Mouse (Mus musculus) heart, embryonic 14.5 days (tissue): Measurements from ENCODE around the gene Zdhhc20. TPM values are rescaled to one million over a fixed set of nuclear protein-coding genes. Genes with fewer than 3 reads are reported as not detected.
"Not testable (repeated sequence)": the region's sequence is repeated elsewhere in the genome, so short reads cannot be mapped to it uniquely, and the experiment has no call there.

Experiments
- ATAC-seq: fragments of 200-750 bp; cut with Nextera tagmentation; 2 replicates; pipeline ENCODE4 v1.8.0; 2017; ENCODE audit warnings: low read depth, moderate TSS enrichment; ENCODE audit not compliant: insufficient number of reproducible peaks, insufficient read depth, low FRiP score
- H3K27ac ChIP-seq, 2 experiments: fragments of 200-500 bp in 1 of 2; fragments of 300-500 bp in 1 of 2; sonication (generic) in 1 of 2; replicated peaks in 1 of 2; 2 replicates each; pipeline ENCODE4 v1.5.1; 2012 to 2014; ENCODE audit warnings: low read depth in 2 of 2, low read length in 2 of 2, control low read depth in 1 of 2, mild to moderate bottlenecking in 1 of 2, mixed read lengths in 1 of 2; ENCODE audit not compliant: control insufficient read depth in 1 of 2, insufficient read depth in 1 of 2
- H3K27me3 ChIP-seq: fragments of 300-500 bp; sonication (generic); 2 replicates; pipeline ENCODE4 v1.6.1; 2014; ENCODE audit warnings: mild to moderate bottlenecking, low read length, control low read depth; ENCODE audit not compliant: control insufficient read depth, insufficient read depth
- H3K36me3 ChIP-seq: fragments of 300-500 bp; sonication (generic); 2 replicates; pipeline ENCODE4 v1.6.1; 2014; ENCODE audit warnings: mild to moderate bottlenecking, control low read depth, low read length, mixed read lengths; ENCODE audit not compliant: control insufficient read depth, insufficient read depth
- H3K4me1 ChIP-seq, 2 experiments: fragments of 200-500 bp in 1 of 2; fragments of 300-500 bp in 1 of 2; sonication (generic) in 1 of 2; 2 replicates each; pipeline ENCODE4 v1.6.1; 2012 to 2014; ENCODE audit warnings: low read length in 2 of 2, control low read depth in 1 of 2, mixed read lengths in 1 of 2; ENCODE audit not compliant: control insufficient read depth in 2 of 2, insufficient read depth in 2 of 2
- H3K4me2 ChIP-seq: fragments of 300-500 bp; sonication (generic); 2 replicates; pipeline ENCODE4 v1.6.1; 2014; ENCODE audit warnings: mild to moderate bottlenecking, low read length
- H3K4me3 ChIP-seq, 2 experiments: fragments of 200-500 bp in 1 of 2; fragments of 300-500 bp in 1 of 2; sonication (generic) in 1 of 2; 2 replicates each; pipeline ENCODE4 v1.5.1; 2012 to 2014; ENCODE audit warnings: low read length in 2 of 2, mild to moderate bottlenecking in 2 of 2, control low read depth in 1 of 2, low read depth in 1 of 2, moderate library complexity in 1 of 2; ENCODE audit not compliant: control insufficient read depth in 1 of 2, insufficient read depth in 1 of 2
- H3K9ac ChIP-seq: fragments of 300-500 bp; sonication (generic); 2 replicates; pipeline ENCODE4 v1.6.1; 2014; ENCODE audit warnings: mild to moderate bottlenecking, low read length
- H3K9me3 ChIP-seq: fragments of 300-500 bp; sonication (generic); 2 replicates; pipeline ENCODE4 v1.6.1; 2016; ENCODE audit warnings: low read length, control low read depth; ENCODE audit not compliant: control insufficient read depth
- WGBS: fragments of 180-500 bp; shearing (Covaris S2); extraction: QIAGEN DNeasy Blood & Tissue Kit; methylation state at CpG from one replicate; pipeline ENCODE4 v1.1.7; 2014; 5-methylcytosine and 5-hydroxymethylcytosine counted together
- polyA plus RNA-seq: library from polyadenylated mRNA; unstranded; fragments of >200 nt; fragmentation: Nextera tagmentation; extraction: Ambion mirVana; gene quantifications from 2 replicates; pipeline ENCODE4 v1.2.1, GENCODE M21; 2014

The Zdhhc20 gene
- polyA plus RNA-seq, 1 experiment from 2014 or later, result 38.0 TPM

GRCm38 (mm10) chr14:57919148-57919875 lies 29.2 kb upstream of the Zdhhc20 start:
- ATAC-seq, result no peak

GRCm38 (mm10) chr14:57915341-57915740 lies 25.3 kb upstream of the Zdhhc20 start:
- Histone ChIP-seq H3K9ac (no peak overlapping the region), H3K4me2 (no peak overlapping the region), H3K4me3 (no peak overlapping the region), H3K27ac (no peak overlapping the region), H3K4me1 (no peaks in the 10 kb centered on the region; a peak in 1 of 4 replicates), H3K9me3 (no peaks in the 10 kb centered on the region), H3K36me3 (peaks cover 37% of the 10 kb centered on the region), H3K27me3 (no peaks in the 10 kb centered on the region)
- no peak for ATAC-seq
- WGBS, result 80% methylated on average over 6 of the region's 6 CpGs

More at GRCm38 (mm10) chr14:57919148-57919875, 29.2 kb upstream of the Zdhhc20 start:
- H3K4me1 ChIP-seq, result peaks cover 11 to 12% of the 10 kb centered on the region in 2 experiments
- no peak overlapping the region for H3K27ac ChIP-seq
- no peak overlapping the region for H3K9ac ChIP-seq
- no peak overlapping the region for H3K4me3 ChIP-seq
- peaks cover 59% of the 10 kb centered on the region for H3K36me3 ChIP-seq
- WGBS, result 88% methylated on average over 17 of the region's 17 CpGs
- H3K9me3 ChIP-seq, result no peaks in the 10 kb centered on the region
- no peaks in the 10 kb centered on the region for H3K27me3 ChIP-seq
- no peak overlapping the region for H3K4me2 ChIP-seq

DNA sequence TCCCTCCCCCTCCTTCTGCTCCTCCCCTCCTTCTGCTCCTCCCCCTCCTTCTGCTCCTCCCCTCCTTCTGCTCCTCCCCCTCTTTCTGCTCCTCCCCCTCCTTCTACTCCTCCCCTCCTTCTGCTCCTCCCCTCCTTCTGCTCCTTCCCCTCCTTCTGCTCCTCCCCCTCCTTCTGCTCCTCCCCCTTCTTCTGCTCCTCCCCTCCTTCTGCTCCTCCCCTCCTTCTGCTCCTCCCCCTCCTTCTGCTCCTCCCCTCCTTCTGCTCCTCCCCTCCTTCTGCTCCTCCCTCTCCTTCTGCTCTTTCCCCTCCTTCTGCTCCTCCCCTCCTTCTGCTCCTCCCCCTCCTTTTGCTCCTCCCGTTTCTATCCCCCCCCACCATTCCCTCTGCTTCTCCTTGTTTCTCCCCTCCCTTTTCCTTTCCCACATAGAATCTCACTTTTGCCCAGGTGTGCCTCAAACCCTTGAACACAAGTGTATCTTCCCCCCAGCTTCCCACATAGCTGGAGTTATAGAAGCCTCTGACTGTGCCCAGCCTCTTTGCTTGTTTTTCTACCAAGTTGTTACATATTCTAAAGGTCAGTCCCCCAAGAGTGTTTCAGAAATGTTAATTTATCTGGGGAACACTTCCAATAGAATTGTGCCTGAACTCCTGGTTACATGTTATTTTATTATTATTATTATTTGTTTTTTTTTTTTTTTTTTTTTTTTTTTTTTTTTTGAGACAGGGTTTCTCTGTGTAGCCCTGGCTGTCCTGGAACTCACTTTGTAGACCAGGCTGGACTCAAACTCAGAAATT lies 22.3 kb upstream of the Zdhhc20 start:
- not testable (repeated sequence) for ATAC-seq, H3K27ac ChIP-seq, H3K9ac ChIP-seq, H3K4me3 ChIP-seq, H3K4me2 ChIP-seq, H3K9me3 ChIP-seq, H3K27me3 ChIP-seq, H3K4me1 ChIP-seq
- H3K36me3 ChIP-seq, result peaks cover 20% of the 10 kb centered on the region
- 40% methylated on average over 1 of the region's 1 CpGs for WGBS

DNA sequence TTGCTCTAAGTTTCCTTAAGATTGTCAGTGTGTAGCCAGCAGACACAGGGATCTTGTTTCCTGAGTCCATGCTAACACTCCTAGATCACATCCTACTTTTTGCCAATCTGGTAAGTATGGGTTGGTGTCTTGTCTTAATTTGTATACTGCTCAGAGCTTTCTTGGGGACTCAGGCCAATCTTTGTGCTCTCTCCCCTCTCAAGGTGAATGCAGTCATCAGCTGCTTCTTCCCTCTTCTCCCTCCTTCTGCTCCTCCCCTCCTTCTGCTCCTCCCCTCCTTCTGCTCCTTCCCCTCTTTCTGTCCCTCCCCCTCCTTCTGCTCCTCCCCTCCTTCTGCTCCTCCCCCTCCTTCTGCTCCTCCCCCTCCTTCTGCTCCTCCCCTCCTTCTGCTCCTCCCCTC lies 21.7 kb upstream of the Zdhhc20 start:
- H3K27ac ChIP-seq, H3K9me3 ChIP-seq, H3K4me1 ChIP-seq, H3K27me3 ChIP-seq, H3K4me2 ChIP-seq, H3K4me3 ChIP-seq, H3K9ac ChIP-seq, ATAC-seq: not testable (repeated sequence)
- peaks cover 14% of the 10 kb centered on the region for H3K36me3 ChIP-seq

GRCm38 (mm10) chr14:57911316-57911715 lies 21.2 kb upstream of the Zdhhc20 start:
- H3K27me3 ChIP-seq, result no peaks in the 10 kb centered on the region
- no peak overlapping the region for H3K4me3 ChIP-seq
- H3K36me3 ChIP-seq, result peaks cover 10% of the 10 kb centered on the region
- H3K27ac ChIP-seq, result no peak overlapping the region
- no peak overlapping the region for H3K4me2 ChIP-seq
- no peak for ATAC-seq
- H3K4me1 ChIP-seq, result no peaks in the 10 kb centered on the region; a peak in 1 of 4 replicates
- no peaks in the 10 kb centered on the region for H3K9me3 ChIP-seq
- H3K9ac ChIP-seq, result no peak overlapping the region
- WGBS, result 83% methylated on average over 4 of the region's 4 CpGs

GRCm38 (mm10) chr14:57910501-57911068 lies 20.5 kb upstream of the Zdhhc20 start:
- 22% methylated on average over 26 of the region's 26 CpGs for WGBS
- peak overlapping the region; percentile 16 to 34 for H3K4me3 ChIP-seq
- no peaks in the 10 kb centered on the region for H3K9me3 ChIP-seq
- peak overlapping the region; percentile 51 for H3K4me2 ChIP-seq
- H3K27me3 ChIP-seq, result no peaks in the 10 kb centered on the region
- no peaks in the 10 kb centered on the region; a peak in 1 of 4 replicates for H3K4me1 ChIP-seq
- H3K9ac ChIP-seq, result peak overlapping the region; percentile 51
- peak overlapping the region in 1 of 2 experiments; percentile 4; a peak in 1 of 4 replicates for H3K27ac ChIP-seq
- peaks cover 3% of the 10 kb centered on the region; the same call in 1 of the 2 replicates for H3K36me3 ChIP-seq
- ATAC-seq, result peak; percentile 75

- H3K9ac ChIP-seq, result no peak overlapping the region
- H3K4me2 ChIP-seq, result no peak overlapping the region
- no peaks in the 10 kb centered on the region for H3K9me3 ChIP-seq
- no peak overlapping the region for H3K27ac ChIP-seq
- no peak for ATAC-seq
- no peak overlapping the region for H3K4me3 ChIP-seq
- no peaks in the 10 kb centered on the region; a peak in 1 of 4 replicates for H3K4me1 ChIP-seq
- H3K36me3 ChIP-seq, result no peaks in the 10 kb centered on the region
- H3K27me3 ChIP-seq, result no peaks in the 10 kb centered on the region
- WGBS, result 76% methylated on average over 5 of the region's 5 CpGs
These were observed 19.2 kb upstream of the Zdhhc20 start for GRCm38 (mm10) chr14:57909297-57909696.
